Mouse (Mus musculus): ENCODE data around the gene Bglap2.

Bglap2 gene

DNA sequence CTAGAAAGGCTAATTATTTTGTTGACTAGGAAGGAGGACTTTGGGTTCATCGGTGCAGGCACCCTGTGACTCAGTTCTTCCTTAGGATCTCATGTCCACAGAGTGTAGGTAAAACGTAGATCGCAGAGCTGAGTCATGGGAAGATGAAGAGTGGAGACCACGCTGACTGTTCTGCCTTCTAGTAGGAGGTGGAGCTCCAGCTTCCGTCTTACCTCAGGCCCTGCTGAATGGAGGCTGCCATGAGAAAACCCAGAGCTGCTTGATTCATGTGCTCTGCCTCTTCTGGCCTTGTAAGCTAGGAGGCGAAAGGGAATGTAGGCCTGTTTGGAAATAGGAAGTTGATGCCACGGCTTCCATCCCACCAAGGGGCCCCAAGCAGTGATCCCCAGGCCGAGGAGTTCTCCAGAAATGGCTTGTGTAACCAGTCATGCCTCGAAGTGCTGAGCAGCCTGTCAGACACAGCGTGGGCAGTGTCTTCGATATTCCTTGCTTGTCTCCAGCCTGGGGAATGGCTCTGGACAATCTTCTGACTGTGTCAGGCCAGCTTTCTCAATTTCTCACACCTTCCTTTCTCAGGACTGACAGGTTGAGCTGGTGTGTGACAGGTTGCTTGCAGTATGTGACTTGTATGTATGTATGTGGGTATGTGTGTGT is 41.0 kb downstream of the Bglap2 start:
- peak in 1 of 2 experiments; percentile 37 for DNase-seq

DNA sequence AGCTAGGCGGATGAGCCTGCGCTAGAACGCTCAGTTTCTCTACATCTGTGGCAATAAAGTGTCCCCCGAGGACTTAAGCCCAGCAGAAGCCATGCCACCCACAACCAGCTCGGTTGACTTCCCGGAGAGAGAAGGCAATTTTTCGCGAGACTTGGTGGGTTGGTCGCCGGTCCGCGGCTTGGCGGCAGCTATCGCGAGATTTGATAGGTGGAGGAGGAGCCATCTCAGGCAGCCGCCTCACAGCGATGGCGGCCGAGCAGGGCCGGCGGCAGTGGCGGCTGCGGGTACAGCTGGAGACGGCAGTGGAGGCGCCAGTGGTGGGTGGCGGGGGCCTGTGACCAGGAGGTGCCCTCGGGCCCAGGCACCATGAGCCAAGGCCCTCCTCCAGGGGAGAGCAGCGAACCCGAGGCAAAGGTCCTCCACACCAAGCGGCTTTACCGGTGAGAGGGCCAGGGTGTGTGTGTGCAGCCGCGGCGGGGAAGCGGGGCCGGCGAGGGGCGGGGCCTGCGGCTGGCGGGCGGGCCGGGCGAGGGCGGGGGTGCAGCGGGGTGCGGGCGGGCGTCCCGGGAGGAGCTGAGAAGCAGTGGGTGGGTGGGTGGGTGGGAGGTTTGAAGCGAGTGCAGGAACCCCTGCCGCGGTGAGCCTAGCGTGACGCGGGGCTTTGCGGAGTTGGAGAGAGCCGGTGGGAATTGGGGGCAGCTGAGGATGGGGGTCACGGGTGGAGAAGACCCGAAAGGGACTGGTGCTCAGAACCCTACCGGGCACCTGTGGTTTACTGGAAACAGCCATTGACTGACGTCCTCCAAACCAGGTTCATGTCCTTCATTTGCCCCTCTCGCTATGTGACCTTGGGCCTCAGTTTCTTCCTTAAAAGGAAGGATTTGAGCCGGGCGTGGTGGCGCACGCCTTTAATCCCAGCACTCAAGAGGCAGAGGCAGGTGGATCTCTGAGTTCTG is 42.2 kb downstream of the Bglap2 start, which contains the start of the genes Tmem79 and Smg5:
Gene Tmem79, minus strand, starts transcription at position 91 of the 956 bp plus-strand sequence.
Gene Smg5, plus strand, starts transcription at position 203 of the 956 bp plus-strand sequence.
- peak; percentile 97 for DNase-seq

DNA sequence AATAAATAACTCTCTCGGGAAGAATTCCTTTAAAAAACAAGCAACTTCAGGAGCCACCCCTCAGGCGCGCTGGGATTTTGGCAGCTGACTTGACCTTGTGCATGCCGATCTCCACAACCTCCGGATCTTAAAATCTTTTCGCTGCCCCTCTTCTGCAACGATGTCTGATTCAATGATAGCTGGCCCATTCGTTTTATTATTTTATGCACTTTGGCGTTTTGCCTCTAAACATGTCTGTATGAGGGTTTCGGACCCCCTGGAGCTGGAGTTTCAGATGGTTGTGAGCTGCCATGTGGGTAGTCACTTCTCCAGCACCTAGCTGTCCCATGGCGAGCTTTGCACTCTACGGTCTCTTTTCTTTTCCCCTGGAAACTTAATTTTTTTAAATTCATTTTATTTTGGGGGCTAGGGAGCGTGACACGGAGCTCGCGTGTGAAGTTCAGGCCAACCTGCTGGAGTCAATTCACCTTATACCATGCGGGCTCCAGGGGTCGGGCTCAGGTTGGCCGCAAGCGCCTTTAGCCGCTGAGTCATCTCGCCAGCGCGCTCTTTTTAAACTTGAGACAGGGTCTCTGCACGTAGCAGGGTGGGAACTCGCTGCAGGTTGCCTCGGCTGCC is 43.0 kb downstream of the Bglap2 start:
- DNase-seq: peak; percentile 30 to 53

DNA sequence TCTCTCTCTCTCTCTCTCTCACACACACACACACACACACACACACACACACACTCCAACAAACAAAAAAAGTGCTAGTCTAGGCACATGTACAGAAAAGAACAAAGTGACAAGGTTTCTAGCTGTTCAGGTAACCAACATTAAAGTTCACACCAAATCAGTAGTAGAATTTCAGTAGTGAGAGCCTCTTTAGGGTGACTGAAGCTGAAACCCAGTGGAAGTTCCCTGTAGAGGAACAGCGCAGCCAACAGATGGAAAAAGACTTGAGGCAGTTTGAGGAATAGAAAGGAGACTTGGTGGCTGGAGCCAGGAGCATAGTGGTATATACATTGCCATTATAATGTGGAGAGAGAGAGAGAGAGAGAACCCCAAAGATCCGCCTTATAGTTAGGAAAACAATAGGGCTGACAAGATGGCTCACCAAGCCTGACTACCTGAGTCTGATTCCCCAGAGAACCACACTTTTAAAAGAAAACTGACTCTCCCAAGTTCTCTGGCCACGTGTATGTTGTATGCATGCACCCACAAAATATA is 43.5 kb downstream of the Bglap2 start:
- DNase-seq: no peak

DNA sequence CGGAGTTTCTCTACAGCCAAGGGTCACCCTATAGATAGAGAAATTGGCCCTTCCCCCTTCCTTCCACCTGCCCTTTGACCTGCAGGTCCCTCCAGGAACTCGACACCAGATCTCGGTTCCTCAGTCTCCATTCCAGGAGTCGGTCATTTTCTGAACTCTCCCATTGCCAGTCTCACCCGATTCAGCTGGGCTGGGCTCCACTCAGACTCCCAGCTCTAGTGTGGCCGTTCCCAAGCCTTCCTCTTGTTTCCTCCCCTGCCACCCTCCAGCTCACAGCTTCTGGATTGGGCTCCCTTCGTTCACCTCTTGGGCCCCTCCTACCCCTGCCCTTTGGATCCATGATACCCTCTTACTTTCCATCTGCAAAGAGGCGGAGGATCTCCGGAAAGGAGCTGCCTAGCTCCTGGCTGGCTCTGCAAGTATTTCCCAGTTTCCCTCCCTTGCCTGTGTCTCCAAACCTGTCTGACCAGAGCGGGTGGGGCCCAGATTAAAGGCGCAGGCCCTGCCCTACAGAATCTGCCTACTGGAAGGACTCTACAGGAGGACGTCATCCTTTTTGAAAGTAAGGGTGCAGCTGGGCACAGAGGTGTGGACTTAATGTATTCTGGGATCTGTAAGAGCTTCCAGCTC is 44.4 kb downstream of the Bglap2 start:
- peak; percentile 42 to 67 for DNase-seq

DNA sequence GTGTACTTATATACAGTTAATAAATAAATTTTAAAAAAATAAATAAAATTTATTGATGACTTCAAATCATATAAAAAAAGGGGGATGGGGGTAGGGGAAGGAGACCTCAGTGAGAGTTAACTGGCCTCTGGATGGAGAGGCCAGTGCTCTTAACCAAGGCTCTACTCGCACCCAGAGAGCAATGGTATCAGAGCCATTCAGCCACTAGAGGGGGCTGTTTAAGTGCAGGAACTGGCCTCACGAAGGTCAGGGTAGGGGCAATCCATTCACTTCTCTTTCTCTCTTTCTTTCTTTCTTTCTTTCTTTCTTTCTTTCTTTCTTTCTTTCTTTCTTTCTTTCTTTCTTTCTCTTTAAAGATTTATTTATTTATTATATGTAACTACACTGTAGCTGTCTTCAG is 47.2 kb downstream of the Bglap2 start:
- DNase-seq: peak; percentile 60 to 74

DNA sequence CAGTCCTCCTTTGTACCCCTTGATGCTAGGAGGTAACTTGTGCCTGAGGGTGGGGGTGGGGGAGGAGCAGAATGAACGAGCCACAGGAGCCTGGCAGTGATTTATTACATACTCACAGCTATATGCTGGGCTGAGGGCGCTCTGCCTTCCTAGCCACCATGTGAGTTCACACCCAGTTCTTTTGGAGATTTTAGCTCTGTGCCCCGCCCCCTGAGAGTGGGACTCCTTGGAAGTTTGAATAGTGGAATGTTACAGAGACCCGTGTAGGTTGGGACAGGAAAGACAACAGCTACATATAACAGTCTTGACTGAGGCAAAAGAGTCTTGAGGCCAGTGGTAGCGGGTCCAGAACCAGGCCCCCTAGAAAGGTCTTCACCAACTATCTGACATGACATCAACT is 49.5 kb downstream of the Bglap2 start:
- no peak for DNase-seq
